Mouse (Mus musculus) thymus, adult 2 months (tissue): ENCODE results near the gene Mgat3.

Source experiments
- CTCF ChIP-seq: fragments of 200-500 bp; IDR thresholded peaks from 2 replicates; pipeline ENCODE4 v1.5.1; 2012; ENCODE audit warnings: mild to moderate bottlenecking, control low read depth, low read length, moderate library complexity, borderline replicate concordance; ENCODE audit not compliant: control insufficient read depth, poor library complexity, insufficient read depth; ENCODE audit errors: extremely low read depth
- POLR2A ChIP-seq: fragments of 200-500 bp; IDR thresholded peaks from 2 replicates; pipeline ENCODE4 v1.6.1; 2012; ENCODE audit warnings: mild to moderate bottlenecking, low read length, control low read depth, moderate library complexity; ENCODE audit not compliant: control insufficient read depth, poor library complexity, insufficient read depth; ENCODE audit errors: extremely low read depth

- no peak for TF ChIP-seq CTCF
- no peak for TF ChIP-seq POLR2A
Observed at GRCm38 (mm10) chr15:80171286-80171685, 2.2 kb upstream of the Mgat3 start.
